Comparison of ENCODE assay signal across 20 mouse cellular contexts in the genomic region with DNA sequence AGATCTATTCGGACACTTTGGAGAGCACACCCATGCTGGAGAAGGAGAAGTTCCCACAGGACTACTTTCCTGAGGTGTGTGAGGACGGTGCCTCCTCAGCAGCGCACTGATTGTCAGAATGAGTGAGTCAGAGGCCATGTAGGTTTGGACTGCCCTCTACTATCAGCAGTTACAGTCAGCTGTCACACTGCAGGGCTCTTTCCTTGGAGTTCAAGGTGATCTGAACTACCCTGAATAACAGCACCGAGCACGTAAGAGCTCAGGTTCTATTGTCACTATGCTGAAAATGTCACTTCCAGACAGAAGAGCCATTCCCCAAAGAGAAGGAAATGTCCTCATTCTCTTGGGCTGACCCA.
DNase-seq lines count a peak whose midpoint lies in the region; ATAC-seq lines count a peak whose summit lies in the region.
"Had no signal": no experiment of that assay in that cellular context is flagged by ENCODE, and none has a peak within 500 bp of the region (broad histone marks: within the 10 kb centered on the region; RNA-seq: fewer than 3 reads in every experiment).

No protein-coding gene starts in this region.

- H3K4me2 ChIP-seq in heart, embryonic 14.5 days (ENCODE audit: low read length), result no peak overlapping the region
- no peak overlapping the region for H3K4me2 ChIP-seq in limb, embryonic 12.5 days
- no peak overlapping the region for H3K4me2 ChIP-seq in intestine, embryonic 16.5 days (ENCODE audit: low read depth, low read length)
- H3K4me2 ChIP-seq: embryonic facial prominence, embryonic 12.5 days; forebrain, embryonic 13.5 days; hindbrain, embryonic 15.5 days; lung, embryonic 14.5 days; midbrain, embryonic 13.5 days; neural tube, embryonic 12.5 days had no signal

- no peak for DNase-seq in heart, postnatal 25 days (ENCODE audit: low spot score)
- no peak for DNase-seq in limb, embryonic 10.5 days (ENCODE audit: low spot score)
- DNase-seq in adrenal gland, adult 8-10 months, result no peak
- no peak for DNase-seq in left cerebral cortex, postnatal 14 days (ENCODE audit: low spot score in 2 of 2)
- DNase-seq: B cell, adult 2 months; cerebellum, postnatal 25 days; lung, embryonic 14.5 days; right cerebral cortex, postnatal 25 days; thymus, postnatal 25 days had no signal

- peaks cover 15 to 26% of the 10 kb centered on the region in 2 experiments for H3K4me1 ChIP-seq in heart, embryonic 14.5 days (ENCODE audit: control insufficient read depth in 2 of 2, insufficient read depth in 2 of 2, low read length in 2 of 2)
- H3K4me1 ChIP-seq in limb, embryonic 12.5 days (replicated peaks), result peaks cover 33% of the 10 kb centered on the region
- peaks cover 15% of the 10 kb centered on the region for H3K4me1 ChIP-seq in limb, embryonic 10.5 days
- H3K4me1 ChIP-seq in intestine, embryonic 16.5 days (ENCODE audit: control insufficient read depth, insufficient read depth, low read length), result no peaks in the 10 kb centered on the region
- H3K4me1 ChIP-seq: hindbrain, embryonic 15.5 days; midbrain, embryonic 13.5 days had no signal

- ATAC-seq in heart, embryonic 14.5 days (ENCODE audit: insufficient number of reproducible peaks, insufficient read depth, low FRiP score, low read depth), result peak; percentile 55
- no peak for ATAC-seq in limb, embryonic 12.5 days (ENCODE audit: insufficient number of reproducible peaks, insufficient read depth, low FRiP score, low TSS enrichment, low read depth)
- ATAC-seq in intestine, embryonic 16.5 days, result peak; percentile 77
- ATAC-seq: activated CD4-positive, CD25-positive, alpha-beta regulatory T cell, adult 4 months; midbrain, embryonic 13.5 days had no signal

- WGBS in heart, embryonic 14.5 days, result 55% methylated on average over 5 of the region's 5 CpGs
- 86% methylated on average over 5 of the region's 5 CpGs for WGBS in limb, embryonic 12.5 days
- WGBS in limb, embryonic 10.5 days, result 91% methylated on average over 5 of the region's 5 CpGs
- WGBS in intestine, embryonic 16.5 days, result 92% methylated on average over 5 of the region's 5 CpGs

- H3K4me3 ChIP-seq in heart, embryonic 14.5 days (ENCODE audit: control insufficient read depth in 1 of 2, insufficient read depth in 1 of 2, low read depth in 1 of 2, low read length in 2 of 2), result no peak overlapping the region
- no peak overlapping the region for H3K4me3 ChIP-seq in limb, embryonic 12.5 days (replicated peaks)
- no peak overlapping the region for H3K4me3 ChIP-seq in limb, embryonic 10.5 days
- no peak overlapping the region for H3K4me3 ChIP-seq in intestine, embryonic 16.5 days (ENCODE audit: low read length)
- H3K4me3 ChIP-seq: embryonic facial prominence, embryonic 12.5 days; erythroblast, embryonic 14.5 days; forebrain, embryonic 13.5 days; hindbrain, embryonic 15.5 days; midbrain, embryonic 13.5 days; neural tube, embryonic 12.5 days had no signal

- H3K9me3 ChIP-seq in heart, embryonic 14.5 days (ENCODE audit: control insufficient read depth, low read length), result no peaks in the 10 kb centered on the region
- no peaks in the 10 kb centered on the region for H3K9me3 ChIP-seq in limb, embryonic 12.5 days
- H3K9me3 ChIP-seq in limb, embryonic 10.5 days (replicated peaks), result no peaks in the 10 kb centered on the region
- H3K9me3 ChIP-seq in intestine, embryonic 16.5 days (ENCODE audit: control insufficient read depth, low read length), result no peaks in the 10 kb centered on the region
- H3K9me3 ChIP-seq: embryonic facial prominence, embryonic 12.5 days; forebrain, embryonic 13.5 days; hindbrain, embryonic 15.5 days; midbrain, embryonic 13.5 days; neural tube, embryonic 12.5 days had no signal

- no peaks in the 10 kb centered on the region for H3K27me3 ChIP-seq in heart, embryonic 14.5 days (ENCODE audit: control insufficient read depth, insufficient read depth, low read length)
- H3K27me3 ChIP-seq in limb, embryonic 12.5 days, result no peaks in the 10 kb centered on the region
- H3K27me3 ChIP-seq in limb, embryonic 10.5 days (ENCODE audit: low read depth, poor library complexity, severe bottlenecking), result peaks cover 37% of the 10 kb centered on the region; the same call in 1 of the 2 replicates
- H3K27me3 ChIP-seq in intestine, embryonic 16.5 days (replicated peaks; ENCODE audit: control insufficient read depth, insufficient read depth, low read length), result no peaks in the 10 kb centered on the region
- H3K27me3 ChIP-seq: embryonic facial prominence, embryonic 12.5 days had no signal

- intact Hi-C loops in heart, postnatal 25 days (cut with DNase I), result no loop called here
- intact Hi-C loops in left cerebral cortex, postnatal 14 days (cut with DNase I), result no loop called here

- peaks cover 54% of the 10 kb centered on the region for H3K36me3 ChIP-seq in heart, embryonic 14.5 days (ENCODE audit: control insufficient read depth, insufficient read depth, low read length)
- peaks cover 4% of the 10 kb centered on the region; the same call in 1 of the 2 replicates for H3K36me3 ChIP-seq in limb, embryonic 12.5 days
- no peaks in the 10 kb centered on the region for H3K36me3 ChIP-seq in limb, embryonic 10.5 days
- H3K36me3 ChIP-seq in intestine, embryonic 16.5 days (ENCODE audit: control insufficient read depth, insufficient read depth, low read length), result 0 out of 2 replicates have a peak, but pooled peaks cover 4% of the 10 kb centered on the region
- H3K36me3 ChIP-seq: hindbrain, embryonic 15.5 days; neural tube, embryonic 12.5 days had no signal

- peak overlapping the region; percentile 67 to 82 for H3K27ac ChIP-seq in heart, embryonic 14.5 days (replicated peaks in 1 of 2; ENCODE audit: control insufficient read depth in 1 of 2, insufficient read depth in 1 of 2, low read depth in 2 of 2, low read length in 2 of 2)
- peak overlapping the region; percentile 46; the same call in 1 of the 2 replicates for H3K27ac ChIP-seq in limb, embryonic 12.5 days
- no peak overlapping the region for H3K27ac ChIP-seq in limb, embryonic 10.5 days
- H3K27ac ChIP-seq in intestine, embryonic 16.5 days (ENCODE audit: low read length), result no peak overlapping the region; the same call in 1 of the 2 replicates
- H3K27ac ChIP-seq: embryonic facial prominence, embryonic 12.5 days; forebrain, embryonic 13.5 days; hindbrain, embryonic 15.5 days; liver, embryonic 14.5 days; midbrain, embryonic 13.5 days; neural tube, embryonic 12.5 days had no signal

- no peak overlapping the region for H3K9ac ChIP-seq in heart, embryonic 14.5 days (ENCODE audit: low read length)
- no peak overlapping the region for H3K9ac ChIP-seq in limb, embryonic 12.5 days (replicated peaks)
- H3K9ac ChIP-seq in intestine, embryonic 16.5 days (ENCODE audit: low read depth, low read length), result no peak overlapping the region
- H3K9ac ChIP-seq: embryonic facial prominence, embryonic 12.5 days; forebrain, embryonic 13.5 days; hindbrain, embryonic 15.5 days; liver, embryonic 14.5 days; lung, embryonic 14.5 days; midbrain, embryonic 13.5 days; neural tube, embryonic 12.5 days had no signal

Comparison
In these comparisons a context has a peak if more than half of its experiments do, and no peak if none do; other contexts are left out.
1. H3K27ac ChIP-seq: peak in heart, embryonic 14.5 days (2 of 2) and limb, embryonic 12.5 days (single experiment); none in limb, embryonic 10.5 days (single experiment) and intestine, embryonic 16.5 days (single experiment).